Mouse (Mus musculus) yolk sac, embryonic 10.5 days (tissue): ENCODE data around the gene Ppp6r1.
"Not testable (repeated sequence)": the region's sequence is repeated elsewhere in the genome, so short reads cannot be mapped to it uniquely, and the experiment has no call there.

ENCODE experiments used
- DNase-seq: peaks from one replicate; pipeline ENCODE4 v3.0.0-alpha.2; 2017; ENCODE audit warnings: low spot score

Gene Ppp6r1

GRCm38 (mm10) chr7:4612956-4613355 is 45.9 kb downstream of the Ppp6r1 start:
- DNase-seq, result no peak

DNA sequence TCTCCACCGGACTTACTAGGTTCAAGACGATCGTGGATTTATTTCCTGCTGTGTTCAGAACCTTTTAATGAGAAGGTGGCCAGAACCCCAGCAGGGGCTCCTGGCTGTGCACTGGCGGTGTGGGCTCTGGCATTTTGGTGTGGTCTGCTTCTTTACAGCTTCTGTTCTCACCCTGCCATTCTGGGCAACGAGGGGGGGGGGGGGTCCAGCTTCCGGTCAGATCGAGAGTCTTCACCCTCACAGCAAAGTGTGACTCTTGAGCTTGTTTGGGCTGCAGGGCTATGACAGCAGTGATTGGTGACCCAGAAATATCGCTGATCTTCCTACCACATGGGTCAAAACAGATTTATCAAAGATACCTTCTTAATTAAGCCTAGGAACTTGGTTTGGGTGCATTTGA is 46.4 kb downstream of the Ppp6r1 start:
- DNase-seq, result no peak

GRCm38 (mm10) chr7:4611921-4612341 is 46.9 kb downstream of the Ppp6r1 start:
- DNase-seq, result no peak

- no peak for DNase-seq
Measured at GRCm38 (mm10) chr7:4611511-4611910, 47.3 kb downstream of the Ppp6r1 start.

- DNase-seq, result no peak
Measured at GRCm38 (mm10) chr7:4608002-4608401, 50.8 kb downstream of the Ppp6r1 start.

DNA sequence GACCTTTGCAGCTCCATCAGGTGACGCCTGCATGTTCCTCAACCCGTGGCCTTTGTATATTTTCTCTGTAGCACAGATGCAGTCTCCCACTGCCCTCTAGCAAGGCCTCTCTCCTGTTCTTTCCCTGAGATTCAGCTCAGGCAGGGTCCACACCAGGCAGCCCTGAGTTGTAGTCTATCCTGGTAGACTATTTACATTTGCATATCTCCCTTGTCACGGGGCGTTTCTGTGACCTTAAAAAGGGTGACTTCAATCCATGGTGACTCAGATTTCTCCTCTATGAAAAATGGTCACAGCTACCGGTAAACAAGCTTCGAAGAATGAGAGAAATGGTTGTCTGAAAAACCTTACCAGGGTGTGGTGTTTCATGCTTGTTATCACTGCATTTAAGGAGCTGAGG is 54.9 kb downstream of the Ppp6r1 start, which contains the start of gene Ptprh:
Gene Ptprh (minus strand): TSS at position 169 of the 400 bp plus-strand sequence.
- no peak for DNase-seq

DNA sequence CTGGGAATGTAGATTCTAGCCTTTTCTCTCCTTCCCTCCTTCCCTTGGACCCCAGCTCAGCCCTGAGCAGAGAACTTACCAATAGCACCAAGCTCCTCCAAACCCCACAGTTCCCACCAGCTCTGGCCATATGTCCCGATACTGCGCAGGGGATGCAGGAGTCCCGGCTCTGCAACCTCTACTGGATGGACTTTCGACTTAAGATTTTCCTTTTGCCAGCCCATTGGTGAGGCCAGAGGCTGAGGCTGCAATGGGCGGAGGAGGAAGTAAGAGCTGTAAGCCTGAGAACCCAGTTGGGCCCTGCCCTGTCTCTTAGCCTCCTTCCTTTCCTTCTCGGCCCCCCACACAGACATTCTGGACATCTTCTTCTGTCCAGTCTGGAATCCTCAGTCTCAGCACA is 55.9 kb downstream of the Ppp6r1 start:
- DNase-seq, result no peak

GRCm38 (mm10) chr7:4597046-4597445 is 61.8 kb downstream of the Ppp6r1 start:
- not testable (repeated sequence) for DNase-seq
